Mouse (Mus musculus) erythroblast, embryonic 14.5 days (primary cell): ENCODE results near the gene Crebl2.

Experiments used
- GATA1 ChIP-seq: IDR thresholded peaks from 2 replicates; pipeline ENCODE4 v1.6.1; 2012; ENCODE audit warnings: low read length, inconsistent platforms, mixed read lengths
- TAL1 ChIP-seq: IDR thresholded peaks from 3 replicates; pipeline ENCODE4 v1.6.1; 2012; ENCODE audit warnings: low read length, inconsistent platforms, mixed read lengths

DNA sequence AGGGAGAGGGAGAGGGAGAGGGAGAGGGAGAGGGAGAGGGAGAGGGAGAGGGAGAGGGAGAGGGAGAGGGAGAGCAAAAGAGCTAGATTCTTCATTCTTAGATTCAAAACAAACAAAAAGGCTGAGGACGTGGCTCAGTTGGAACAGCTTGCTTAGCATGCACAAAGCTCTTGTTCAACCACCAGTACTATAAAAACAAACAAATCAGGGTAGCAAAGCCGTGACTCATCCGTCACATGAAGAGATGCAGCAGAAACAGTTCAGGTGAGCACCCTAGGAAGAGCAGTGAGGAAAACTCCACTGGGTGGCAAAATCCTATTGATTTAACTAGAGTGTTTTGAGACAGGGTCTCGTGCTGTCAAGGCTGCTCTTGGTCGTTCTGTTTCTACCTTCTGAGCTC, 10.2 kb upstream of the Crebl2 start:
- TF ChIP-seq GATA1 (no peak), TAL1 (no peak)
